ENCODE assay signal across 1 mouse cellular context in the genomic region with DNA sequence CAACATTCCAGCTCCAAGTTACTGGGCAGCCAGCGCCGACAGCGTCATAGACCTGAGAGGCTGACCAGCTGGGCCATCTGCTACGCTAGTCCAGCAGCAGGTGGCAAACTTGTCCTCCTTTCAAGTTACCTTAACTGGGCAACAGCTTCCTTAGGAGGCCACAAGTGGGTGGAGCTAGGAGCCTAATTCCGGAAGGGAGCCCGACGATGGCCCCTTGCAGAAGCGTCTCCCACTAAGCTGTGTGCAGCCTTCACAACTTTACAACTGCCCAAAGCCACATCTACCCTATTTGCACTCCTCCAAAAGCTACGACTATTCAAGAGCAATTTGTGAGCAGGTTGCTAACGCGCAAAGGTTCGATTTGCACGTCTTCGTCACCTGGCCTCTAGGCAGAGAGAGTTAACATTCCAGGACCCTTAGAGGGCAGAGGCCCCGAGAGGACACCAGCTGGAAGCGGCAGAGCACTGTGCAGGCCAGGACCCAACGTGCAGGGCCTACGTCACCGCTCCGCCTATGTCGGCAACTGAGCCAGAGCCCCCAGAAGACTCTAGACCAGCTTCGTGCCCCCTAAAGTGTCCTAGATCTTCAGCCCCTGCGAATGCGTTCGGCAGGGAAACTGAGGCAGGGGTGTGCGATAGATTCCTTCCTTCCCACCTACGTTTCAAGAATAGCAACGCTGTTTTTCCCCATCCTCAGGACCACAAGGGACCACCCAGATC.
TF ChIP-seq lines count a peak whose summit lies in the region.

No protein-coding gene starts in this region.

TF ChIP-seq in myocyte, 11 proteins besides CTCF, POLR2A, EP300 and RAD21 (continued from another document):
- TF ChIP-seq CEBPB (IDR thresholded peaks at IDR 0.05; ENCODE audit: insufficient read depth, poor library complexity, severe bottlenecking) (0 out of 2 replicates have a peak, but pooled peaks have one; percentile 0), REST (IDR thresholded peaks at IDR 0.05; ENCODE audit: insufficient read depth, insufficient read length) (no peak), USF1 (IDR thresholded peaks at IDR 0.05; ENCODE audit: low read depth) (no peak), SRF (IDR thresholded peaks at IDR 0.05; ENCODE audit: control insufficient read depth, insufficient read length, low read depth) (peak; percentile 89), MYOG (IDR thresholded peaks at IDR 0.05; ENCODE audit: control insufficient read depth in 1 of 3, insufficient read depth in 1 of 3, insufficient read length in 2 of 3, low read depth in 2 of 3) (peak; percentile 40 to 79 (median 48))
TF ChIP-seq in myocyte: peak in this region for 5.
